Mouse (Mus musculus): ENCODE data around the gene Ugt1a2. TPM values are rescaled to one million over a fixed set of nuclear protein-coding genes. Genes with fewer than 3 reads are reported as not detected.
"Not testable (repeated sequence)": the region's sequence is repeated elsewhere in the genome, so short reads cannot be mapped to it uniquely, and the experiment has no call there.

Gene Ugt1a2
- total RNA-seq (2014; rRNA removed): not detected in 2 replicates
- not detected in 2 replicates for polyA plus RNA-seq (2015; fragmentation: Nextera tagmentation; extraction: Ambion mirVana)

DNA sequence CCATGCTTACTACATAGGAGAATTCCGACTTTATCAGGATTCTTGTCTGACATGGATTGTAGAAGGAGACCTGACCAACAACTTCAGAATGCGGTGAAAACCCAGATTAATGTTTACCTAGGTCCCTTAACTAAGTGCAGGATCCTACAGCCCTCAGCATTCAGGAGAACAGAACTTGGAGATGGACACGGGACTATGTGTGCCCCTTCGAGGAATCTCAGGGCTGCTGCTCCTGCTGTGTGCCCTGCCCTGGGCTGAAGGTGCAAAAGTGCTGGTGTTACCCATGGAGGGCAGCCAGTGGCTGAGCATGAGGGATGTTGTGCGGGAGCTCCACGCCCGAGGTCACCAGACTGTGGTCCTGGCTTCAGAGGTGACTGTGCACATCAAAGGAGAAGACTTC, at the start of gene Ugt1a2:
TSS of gene Ugt1a2 (plus strand) at position 146 of the 400 bp plus-strand sequence.
- no peak for TF ChIP-seq CTCF (IDR thresholded peaks at IDR 0.05)
- no peak for DNase-seq (ENCODE audit: low spot score)
- no peak within 1 kb of the TSS for H3K27ac ChIP-seq (ENCODE audit: low read depth, low read length)
- no peaks in the 10 kb centered on the region for H3K36me3 ChIP-seq (ENCODE audit: insufficient read depth, low read length)
- no peak for ATAC-seq (ENCODE audit: low FRiP score)
- H3K9me3 ChIP-seq (ENCODE audit: low read length): no peaks in the 10 kb centered on the region
- no peaks in the 10 kb centered on the region for H3K27me3 ChIP-seq (ENCODE audit: insufficient read depth, low read length)
- 91% methylated on average over 7 of the region's 7 CpGs for WGBS
- H3K4me1 ChIP-seq (ENCODE audit: insufficient read depth, low read length): no peaks in the 10 kb centered on the region
- H3K4me3 ChIP-seq (ENCODE audit: low read depth, low read length): no peak within 1 kb of the TSS
- H3K4me2 ChIP-seq (ENCODE audit: low read depth, low read length, poor library complexity, severe bottlenecking): no peak within 1 kb of the TSS
- no peak within 1 kb of the TSS for H3K9ac ChIP-seq (replicated peaks; ENCODE audit: low read length, poor library complexity, severe bottlenecking)

DNA sequence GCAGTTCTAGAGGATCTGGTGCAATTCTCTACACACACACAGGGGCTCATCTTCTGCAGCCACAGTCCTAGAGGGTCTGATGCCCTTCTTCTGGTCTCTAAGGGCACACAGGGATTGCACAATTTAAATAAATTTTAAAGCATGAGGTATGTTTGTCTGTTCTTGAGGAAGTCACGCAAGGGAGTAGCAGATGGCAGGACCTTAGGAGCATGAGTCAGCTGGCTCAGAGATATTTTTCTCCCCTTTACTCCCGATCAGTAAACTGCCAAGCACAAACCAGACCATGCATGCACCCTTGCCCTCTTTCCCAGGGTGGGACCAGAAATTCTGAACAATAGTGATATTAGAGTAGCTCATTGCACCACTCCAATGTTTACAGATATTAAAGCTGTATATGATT, 42.0 kb upstream of the Ugt1a2 start:
- 92% methylated on average over 2 of the region's 2 CpGs for WGBS
- H3K27me3 ChIP-seq (ENCODE audit: insufficient read depth, low read length): no peaks in the 10 kb centered on the region
- H3K4me2 ChIP-seq (ENCODE audit: low read depth, low read length, poor library complexity, severe bottlenecking): no peak overlapping the region
- DNase-seq (ENCODE audit: low spot score) (no peak), ATAC-seq (ENCODE audit: low FRiP score) (no peak)
- H3K9me3 ChIP-seq (ENCODE audit: low read length): no peaks in the 10 kb centered on the region
- no peak overlapping the region for H3K4me3 ChIP-seq (ENCODE audit: low read depth, low read length)
- H3K9ac ChIP-seq (replicated peaks; ENCODE audit: low read length, poor library complexity, severe bottlenecking): no peak overlapping the region
- H3K4me1 ChIP-seq (ENCODE audit: insufficient read depth, low read length): no peaks in the 10 kb centered on the region
- H3K27ac ChIP-seq (ENCODE audit: low read depth, low read length): no peak overlapping the region
- no peaks in the 10 kb centered on the region for H3K36me3 ChIP-seq (ENCODE audit: insufficient read depth, low read length)
- TF ChIP-seq CTCF (IDR thresholded peaks at IDR 0.05): no peak

DNA sequence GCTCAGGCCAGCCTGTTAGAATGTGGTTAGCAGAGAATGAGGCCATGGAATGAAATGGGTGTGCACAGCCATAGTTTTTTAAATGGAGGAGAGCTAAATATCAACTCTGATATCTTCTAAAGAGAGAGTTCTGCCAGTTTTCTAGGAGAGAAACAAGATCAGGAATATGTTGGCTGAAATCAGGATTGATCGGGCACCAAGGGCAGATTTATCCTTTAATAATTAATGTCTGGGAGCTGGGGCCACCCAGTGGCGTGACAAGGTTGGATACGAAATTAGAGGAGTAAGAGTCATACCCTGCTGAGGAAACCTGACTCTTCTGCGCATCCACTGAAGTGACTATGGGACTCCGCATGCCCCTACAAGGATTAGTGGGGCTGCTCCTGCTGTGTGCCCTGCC, 34.7 kb upstream of the Ugt1a2 start, which contains the start of gene Ugt1a5:
TSS of gene Ugt1a5 (plus strand) at position 302 of the 400 bp plus-strand sequence.
- WGBS: 83% methylated on average over 5 of the region's 5 CpGs
- no peaks in the 10 kb centered on the region for H3K36me3 ChIP-seq (ENCODE audit: insufficient read depth, low read length)
- no peak for TF ChIP-seq CTCF (IDR thresholded peaks at IDR 0.05)
- H3K27me3 ChIP-seq (ENCODE audit: insufficient read depth, low read length): no peaks in the 10 kb centered on the region
- H3K9me3 ChIP-seq (ENCODE audit: low read length): no peaks in the 10 kb centered on the region
- H3K4me3 ChIP-seq (ENCODE audit: low read depth, low read length): no peak within 1 kb of the TSS
- no peak within 1 kb of the TSS for H3K27ac ChIP-seq (ENCODE audit: low read depth, low read length)
- H3K4me2 ChIP-seq (ENCODE audit: low read depth, low read length, poor library complexity, severe bottlenecking): no peak within 1 kb of the TSS
- H3K9ac ChIP-seq (replicated peaks; ENCODE audit: low read length, poor library complexity, severe bottlenecking): no peak within 1 kb of the TSS
- ATAC-seq (ENCODE audit: low FRiP score) (no peak), DNase-seq (ENCODE audit: low spot score) (no peak)
- no peaks in the 10 kb centered on the region for H3K4me1 ChIP-seq (ENCODE audit: insufficient read depth, low read length)

DNA sequence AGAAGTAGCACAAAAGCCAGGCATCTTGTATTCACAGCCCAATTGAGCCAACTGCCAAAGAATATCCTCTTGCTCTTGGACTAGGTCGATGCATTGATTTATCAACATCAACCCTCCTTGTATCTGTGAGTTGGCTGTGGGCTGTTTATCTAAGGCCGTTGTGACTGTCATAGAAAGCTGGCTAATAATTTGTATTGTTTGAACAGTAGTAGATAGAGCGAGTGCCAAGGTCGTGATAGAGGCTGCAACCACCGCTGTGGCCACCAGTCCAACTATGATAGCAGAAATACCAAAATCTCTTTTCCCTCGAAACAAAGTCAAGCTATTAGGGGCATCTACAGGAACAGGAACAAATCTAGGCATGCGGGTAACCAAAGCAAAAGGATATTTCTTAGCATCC, 28.2 kb upstream of the Ugt1a2 start:
- not testable (repeated sequence) for H3K36me3 ChIP-seq (ENCODE audit: insufficient read depth, low read length); H3K4me3 ChIP-seq (ENCODE audit: low read depth, low read length); H3K27ac ChIP-seq (ENCODE audit: low read depth, low read length); H3K4me1 ChIP-seq (ENCODE audit: insufficient read depth, low read length); H3K9ac ChIP-seq (replicated peaks; ENCODE audit: low read length, poor library complexity, severe bottlenecking); DNase-seq (ENCODE audit: low spot score); H3K27me3 ChIP-seq (ENCODE audit: insufficient read depth, low read length); H3K4me2 ChIP-seq (ENCODE audit: low read depth, low read length, poor library complexity, severe bottlenecking); H3K9me3 ChIP-seq (ENCODE audit: low read length); ATAC-seq (ENCODE audit: low FRiP score)
- 97% methylated on average over 5 of the region's 7 CpGs for WGBS

DNA sequence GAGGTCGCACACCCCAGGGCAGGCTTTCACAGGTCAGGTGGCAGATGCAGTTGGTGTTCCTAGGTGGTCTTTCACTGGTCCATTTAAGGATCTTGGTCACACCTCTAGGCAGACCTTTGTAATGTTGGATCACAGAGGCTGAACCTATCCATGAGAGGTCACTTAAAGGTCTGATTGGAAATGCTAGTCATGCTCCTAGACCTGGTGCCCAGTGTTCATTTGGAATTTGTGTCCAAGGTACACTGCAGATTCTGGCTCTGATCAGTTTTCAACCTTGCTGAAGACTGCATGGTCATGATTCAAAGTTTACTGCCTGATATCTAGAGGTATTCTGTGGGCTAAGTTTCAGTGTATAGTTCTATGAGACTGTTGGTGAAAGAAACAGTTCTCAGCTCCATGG, 20.7 kb upstream of the Ugt1a2 start:
- H3K36me3 ChIP-seq (ENCODE audit: insufficient read depth, low read length): no peaks in the 10 kb centered on the region
- DNase-seq (ENCODE audit: low spot score) (no peak), ATAC-seq (ENCODE audit: low FRiP score) (no peak)
- H3K4me1 ChIP-seq (ENCODE audit: insufficient read depth, low read length): no peaks in the 10 kb centered on the region
- H3K4me3 ChIP-seq (ENCODE audit: low read depth, low read length): no peak overlapping the region
- WGBS: 100% methylated on average over 1 of the region's 1 CpGs
- H3K9me3 ChIP-seq (ENCODE audit: low read length): no peaks in the 10 kb centered on the region
- no peak for TF ChIP-seq CTCF (IDR thresholded peaks at IDR 0.05)
- no peak overlapping the region for H3K9ac ChIP-seq (replicated peaks; ENCODE audit: low read length, poor library complexity, severe bottlenecking)
- H3K4me2 ChIP-seq (ENCODE audit: low read depth, low read length, poor library complexity, severe bottlenecking): no peak overlapping the region
- H3K27me3 ChIP-seq (ENCODE audit: insufficient read depth, low read length): no peaks in the 10 kb centered on the region
- no peak overlapping the region for H3K27ac ChIP-seq (ENCODE audit: low read depth, low read length)

DNA sequence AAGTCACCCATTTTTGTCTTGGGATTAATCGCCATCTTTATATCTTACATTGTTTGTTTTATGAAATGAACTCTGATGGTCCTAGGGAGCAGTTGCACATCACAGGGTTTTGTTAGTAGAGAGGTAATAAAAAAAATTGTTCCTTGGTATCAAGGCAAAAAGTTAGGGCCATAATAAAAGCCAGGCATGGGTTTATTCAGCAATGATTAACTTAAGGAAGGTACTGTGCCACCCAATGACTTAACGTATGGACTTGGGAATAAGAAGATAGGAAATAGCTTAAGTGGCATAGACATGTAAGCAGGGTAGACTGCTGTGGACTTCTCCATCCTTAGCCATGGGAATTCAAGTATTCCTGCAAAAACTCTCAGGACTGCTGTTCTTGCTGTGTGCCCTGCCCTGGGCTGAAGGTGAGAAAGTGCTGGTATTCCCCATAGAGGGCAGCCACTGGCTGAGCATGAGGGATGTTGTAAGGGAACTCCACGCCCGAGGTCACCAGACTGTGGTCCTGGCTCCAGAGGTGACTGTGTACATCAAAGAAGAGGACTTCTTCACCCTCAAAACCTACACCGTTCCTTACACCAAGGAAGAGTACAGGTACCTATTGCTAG, 14.0 kb upstream of the Ugt1a2 start:
- WGBS: 91% methylated on average over 5 of the region's 5 CpGs
- no peak for ATAC-seq (ENCODE audit: low FRiP score)

More for the DNA sequence above, 14.0 kb upstream of the Ugt1a2 start:
- no peak for TF ChIP-seq CTCF (IDR thresholded peaks at IDR 0.05)
- Histone ChIP-seq H3K4me1 (ENCODE audit: insufficient read depth, low read length) (no peaks in the 10 kb centered on the region), H3K4me2 (ENCODE audit: low read depth, low read length, poor library complexity, severe bottlenecking) (no peak overlapping the region), H3K27ac (ENCODE audit: low read depth, low read length) (no peak overlapping the region), H3K36me3 (ENCODE audit: insufficient read depth, low read length) (no peaks in the 10 kb centered on the region), H3K27me3 (ENCODE audit: insufficient read depth, low read length) (no peaks in the 10 kb centered on the region), H3K9me3 (ENCODE audit: low read length) (no peaks in the 10 kb centered on the region), H3K9ac (replicated peaks; ENCODE audit: low read length, poor library complexity, severe bottlenecking) (no peak overlapping the region), H3K4me3 (ENCODE audit: low read depth, low read length) (no peak overlapping the region)
- no peak for DNase-seq (ENCODE audit: low spot score)

Data from midbrain, postnatal 0 days (tissue).